Mouse (Mus musculus) heart, embryonic 11.5 days (tissue): Measurements from ENCODE around the gene Asb1. TPM values are rescaled to one million over a fixed set of nuclear protein-coding genes. Genes with fewer than 3 reads are reported as not detected.
A peak's percentile ranks its signal among the peaks of the same experiment; 100 is the strongest.

Experiments used
- ATAC-seq: fragments of 200-750 bp; cut with Nextera tagmentation; replicated peaks from 2 replicates; pipeline ENCODE4 v1.8.0; 2017; ENCODE audit warnings: moderate library complexity; ENCODE audit not compliant: insufficient number of reproducible peaks, low FRiP score, low TSS enrichment
- H3K27ac ChIP-seq: fragments of 300-500 bp; sonication (generic); 2 replicates; pipeline ENCODE4 v1.5.1; 2014; ENCODE audit warnings: mild to moderate bottlenecking, low read depth, low read length
- H3K27me3 ChIP-seq: fragments of 300-500 bp; sonication (generic); 2 replicates; pipeline ENCODE4 v1.6.1; 2014; ENCODE audit warnings: mild to moderate bottlenecking, low read length, mixed read lengths; ENCODE audit not compliant: control insufficient read depth, insufficient read depth
- H3K36me3 ChIP-seq: fragments of 300-500 bp; sonication (generic); 2 replicates; pipeline ENCODE4 v1.6.1; 2014; ENCODE audit warnings: mild to moderate bottlenecking, low read length, moderate library complexity, mixed read lengths; ENCODE audit not compliant: control insufficient read depth, insufficient read depth
- H3K4me1 ChIP-seq: fragments of 300-500 bp; sonication (generic); 2 replicates; pipeline ENCODE4 v1.6.1; 2014; ENCODE audit warnings: low read length; ENCODE audit not compliant: control insufficient read depth, insufficient read depth
- H3K4me2 ChIP-seq: fragments of 300-500 bp; sonication (generic); 2 replicates; pipeline ENCODE4 v1.6.1; 2014; ENCODE audit warnings: mild to moderate bottlenecking, moderate library complexity
- H3K4me3 ChIP-seq: fragments of 300-500 bp; sonication (generic); 2 replicates; pipeline ENCODE4 v1.5.1; 2014; ENCODE audit warnings: low read depth, low read length
- H3K9ac ChIP-seq: fragments of 300-500 bp; sonication (generic); 2 replicates; pipeline ENCODE4 v1.6.1; 2014; ENCODE audit warnings: mild to moderate bottlenecking, low read depth, low read length, moderate library complexity
- H3K9me3 ChIP-seq: fragments of 300-500 bp; sonication (generic); replicated peaks from 2 replicates; pipeline ENCODE4 v1.6.1; 2016; ENCODE audit warnings: low read length; ENCODE audit not compliant: control insufficient read depth
- WGBS: fragments of 180-500 bp; shearing (Covaris S2); extraction: QIAGEN DNeasy Blood & Tissue Kit; methylation state at CpG from one replicate; pipeline ENCODE4 v1.1.7; 2014; ENCODE audit not compliant: insufficient replicate concordance; 5-methylcytosine and 5-hydroxymethylcytosine counted together
- polyA plus RNA-seq: library from polyadenylated mRNA; unstranded; fragments of >200 nt; fragmentation: Nextera tagmentation; extraction: Ambion mirVana; gene quantifications from 2 replicates; pipeline ENCODE4 v1.2.1, GENCODE M21; 2014

The Asb1 gene
- polyA plus RNA-seq, 1 experiment from 2014 or later, result 8.9 TPM

DNA sequence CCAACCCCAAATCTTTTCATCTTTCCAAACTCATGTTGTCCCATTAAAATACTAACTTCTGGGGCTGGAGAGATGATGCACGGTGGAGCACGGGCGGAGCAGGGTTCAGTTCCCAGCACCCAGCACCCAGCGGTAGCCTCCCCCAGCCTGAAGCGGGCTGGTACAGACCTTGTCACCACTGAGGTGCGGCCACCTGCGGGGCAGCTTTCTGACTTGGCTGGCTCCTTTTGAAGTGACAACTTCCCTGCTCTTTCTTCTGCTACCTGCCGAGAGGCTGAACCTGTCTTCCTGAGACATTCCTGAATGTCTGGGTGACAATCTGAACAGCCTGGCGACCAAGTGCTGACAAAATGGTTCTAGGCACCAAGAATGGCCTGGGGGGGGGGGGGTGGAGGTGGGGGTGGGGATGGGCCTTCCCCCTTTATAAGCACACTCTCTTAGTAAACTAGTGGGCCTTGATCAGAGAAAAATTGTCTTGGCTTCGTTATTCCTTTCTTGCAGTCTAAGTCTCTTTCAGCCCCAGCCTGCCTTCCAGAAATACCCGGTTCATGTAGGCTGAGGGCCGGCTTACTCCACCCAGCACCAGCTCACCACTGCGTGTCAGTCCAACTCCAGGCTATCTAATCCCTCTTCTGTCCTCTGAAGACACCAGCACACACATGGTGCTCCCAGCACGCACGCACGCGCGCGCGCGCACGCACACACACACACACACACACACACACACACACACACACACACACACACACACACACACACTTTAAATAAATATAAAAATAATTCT, 2.4 kb upstream of the Asb1 start:
- Histone ChIP-seq H3K4me1 (peaks cover 10% of the 10 kb centered on the region), H3K27me3 (peaks cover 3% of the 10 kb centered on the region; the same call in 1 of the 2 replicates), H3K36me3 (no peaks in the 10 kb centered on the region), H3K9me3 (no peaks in the 10 kb centered on the region), H3K27ac (no peak overlapping the region), H3K9ac (no peak overlapping the region), H3K4me3 (no peak overlapping the region), H3K4me2 (no peak overlapping the region)
- no peak for ATAC-seq
- WGBS, result 12% methylated on average over 22 of the region's 22 CpGs

DNA sequence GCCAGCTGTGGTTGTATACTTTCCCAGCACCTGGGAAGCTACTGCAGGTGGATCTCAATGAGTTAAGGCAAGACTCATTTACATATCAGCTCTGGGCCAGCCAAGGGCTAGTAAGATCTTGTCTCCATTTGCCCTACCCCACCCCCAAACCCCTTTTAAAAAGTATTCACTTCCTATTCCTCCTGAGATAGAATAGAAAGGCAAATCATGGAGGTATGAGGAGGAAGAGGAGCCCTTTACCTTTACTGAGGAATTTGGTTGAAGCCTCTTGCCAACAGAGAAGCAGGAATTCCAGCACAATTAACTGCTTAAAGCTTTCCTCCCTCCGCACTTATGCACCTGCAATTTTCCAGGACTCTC, 1.8 kb upstream of the Asb1 start:
- Histone ChIP-seq H3K36me3 (no peaks in the 10 kb centered on the region), H3K4me2 (no peak overlapping the region), H3K27ac (peak overlapping the region; percentile 46; the same call in 1 of the 2 replicates), H3K9ac (no peak overlapping the region), H3K4me3 (no peak overlapping the region), H3K9me3 (no peaks in the 10 kb centered on the region), H3K27me3 (peaks cover 3% of the 10 kb centered on the region; the same call in 1 of the 2 replicates), H3K4me1 (peaks cover 10% of the 10 kb centered on the region)
- WGBS, result 48% methylated on average over 1 of the region's 1 CpGs
- no peak for ATAC-seq

GRCm38 (mm10) chr1:91539246-91539645, 1.1 kb upstream of the Asb1 start:
- no peak overlapping the region for H3K9ac ChIP-seq
- ATAC-seq, result no peak
- peak overlapping the region; percentile 81 for H3K27ac ChIP-seq
- H3K4me2 ChIP-seq, result peak overlapping the region; percentile 85
- H3K4me1 ChIP-seq, result peaks cover 10% of the 10 kb centered on the region
- peaks cover 3% of the 10 kb centered on the region; the same call in 1 of the 2 replicates for H3K27me3 ChIP-seq
- 24% methylated on average over 6 of the region's 6 CpGs for WGBS
- H3K36me3 ChIP-seq, result no peaks in the 10 kb centered on the region
- H3K4me3 ChIP-seq, result peak overlapping the region; percentile 76; the same call in 1 of the 2 replicates
- no peaks in the 10 kb centered on the region for H3K9me3 ChIP-seq

DNA sequence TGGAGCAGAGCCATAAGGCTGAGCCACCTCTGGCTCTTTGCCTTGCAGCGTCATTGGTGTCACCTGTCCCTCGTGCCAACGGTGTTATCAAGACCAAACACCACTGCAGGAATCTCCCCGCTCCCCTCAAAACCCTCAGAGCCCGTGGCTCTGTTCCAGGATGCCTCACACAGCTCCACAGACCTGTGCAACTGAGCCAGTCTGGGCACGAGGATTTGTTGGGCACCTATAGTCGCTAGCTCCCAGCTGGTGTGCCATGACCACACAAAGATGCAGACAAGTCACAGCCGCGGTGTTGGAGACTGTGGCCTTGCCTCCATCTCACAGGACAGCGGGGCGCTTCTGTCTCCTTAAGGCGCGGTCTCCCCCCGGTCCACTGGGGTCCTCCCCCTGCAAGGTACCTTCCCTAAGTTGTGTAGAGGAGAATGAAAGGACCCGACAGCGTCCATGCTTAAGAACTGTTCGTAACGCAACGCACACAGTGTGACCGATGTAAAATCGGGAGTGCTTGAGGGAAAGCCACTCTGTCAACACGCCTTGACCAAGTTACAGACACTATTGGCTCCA, 557 bp upstream of the Asb1 start:
- WGBS, result 2% methylated on average over 22 of the region's 22 CpGs
- 0 out of 2 replicates have a peak, but pooled peaks have one; percentile 13 for ATAC-seq
- peak overlapping the region; percentile 81 for H3K27ac ChIP-seq

GRCm38 (mm10) chr1:91541042-91541592, 773 bp downstream of the Asb1 start:
- peak; percentile 1; the same call in 1 of the 2 replicates for ATAC-seq
- WGBS, result 14% methylated on average over 15 of the region's 15 CpGs

More for the DNA sequence above, 557 bp upstream of the Asb1 start:
- Histone ChIP-seq H3K9ac (peak overlapping the region; percentile 52), H3K27me3 (peaks cover 3% of the 10 kb centered on the region; the same call in 1 of the 2 replicates), H3K4me2 (peak overlapping the region; percentile 85), H3K4me3 (peak overlapping the region; percentile 76), H3K4me1 (peaks cover 10% of the 10 kb centered on the region), H3K36me3 (no peaks in the 10 kb centered on the region), H3K9me3 (no peaks in the 10 kb centered on the region)

DNA sequence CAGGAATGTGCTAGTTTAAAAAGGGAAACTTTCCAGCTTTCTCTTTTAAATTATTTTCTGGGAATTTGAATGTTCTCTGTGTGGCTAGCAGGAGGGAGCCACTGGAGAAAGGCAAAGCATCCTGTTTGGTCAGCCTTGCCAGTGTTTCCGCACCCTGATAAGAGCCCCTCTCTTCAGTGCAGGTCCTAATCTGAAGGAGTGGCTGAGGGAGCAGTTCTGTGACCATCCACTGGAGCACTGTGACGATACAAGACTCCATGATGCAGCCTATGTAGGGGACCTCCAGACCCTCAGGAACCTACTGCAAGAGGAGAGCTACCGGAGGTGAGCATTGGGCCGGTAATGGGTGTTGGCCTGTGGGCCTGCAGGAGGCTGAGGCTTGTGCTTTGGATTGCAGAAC, 3.6 kb downstream of the Asb1 start:
- no peak overlapping the region for H3K9ac ChIP-seq
- H3K4me2 ChIP-seq, result peak overlapping the region; percentile 5; the same call in 1 of the 2 replicates
- no peaks in the 10 kb centered on the region for H3K27me3 ChIP-seq
- H3K9me3 ChIP-seq, result no peaks in the 10 kb centered on the region
- no peak for ATAC-seq
- peak overlapping the region; percentile 3; the same call in 1 of the 2 replicates for H3K4me3 ChIP-seq
- H3K4me1 ChIP-seq, result peaks cover 10% of the 10 kb centered on the region
- WGBS, result 49% methylated on average over 4 of the region's 4 CpGs
- H3K36me3 ChIP-seq, result peaks cover 3% of the 10 kb centered on the region; the same call in 1 of the 2 replicates
- H3K27ac ChIP-seq, result peak overlapping the region; percentile 18

More at GRCm38 (mm10) chr1:91541042-91541592, 773 bp downstream of the Asb1 start:
- H3K27me3 ChIP-seq, result peaks cover 3% of the 10 kb centered on the region; the same call in 1 of the 2 replicates
- H3K36me3 ChIP-seq, result no peaks in the 10 kb centered on the region
- no peaks in the 10 kb centered on the region for H3K9me3 ChIP-seq
- peaks cover 10% of the 10 kb centered on the region for H3K4me1 ChIP-seq
- H3K27ac ChIP-seq, result peak overlapping the region; percentile 80
- peak overlapping the region; percentile 76 for H3K4me3 ChIP-seq
- H3K4me2 ChIP-seq, result peak overlapping the region; percentile 85
- peak overlapping the region; percentile 70 for H3K9ac ChIP-seq

- H3K9me3 ChIP-seq, result no peaks in the 10 kb centered on the region
- WGBS, result 68% methylated on average over 1 of the region's 1 CpGs
- peaks cover 3% of the 10 kb centered on the region; the same call in 1 of the 2 replicates for H3K36me3 ChIP-seq
- no peak overlapping the region for H3K9ac ChIP-seq
- peak overlapping the region; percentile 38 for H3K4me2 ChIP-seq
- H3K4me1 ChIP-seq, result peaks cover 10% of the 10 kb centered on the region
- no peak for ATAC-seq
- H3K27ac ChIP-seq, result peak overlapping the region; percentile 47; the same call in 1 of the 2 replicates
- H3K27me3 ChIP-seq, result no peaks in the 10 kb centered on the region
- no peak overlapping the region for H3K4me3 ChIP-seq
These were observed 4.9 kb downstream of the Asb1 start for GRCm38 (mm10) chr1:91545226-91545625.

- H3K4me3 ChIP-seq, result no peak overlapping the region
- no peaks in the 10 kb centered on the region for H3K27me3 ChIP-seq
- no peak overlapping the region for H3K9ac ChIP-seq
- no peaks in the 10 kb centered on the region for H3K9me3 ChIP-seq
- ATAC-seq, result no peak
- peaks cover 8% of the 10 kb centered on the region; the same call in 1 of the 2 replicates for H3K36me3 ChIP-seq
- H3K27ac ChIP-seq, result no peak overlapping the region
- WGBS, result 94% methylated on average over 5 of the region's 5 CpGs
- H3K4me1 ChIP-seq, result no peaks in the 10 kb centered on the region
- no peak overlapping the region for H3K4me2 ChIP-seq
These were observed 7.2 kb downstream of the Asb1 start for GRCm38 (mm10) chr1:91547567-91547966.
